Mouse (Mus musculus): ENCODE data around the gene Klra4. TPM values are rescaled to one million over a fixed set of nuclear protein-coding genes. Genes with fewer than 3 reads are reported as not detected.

Klra4 gene
- total RNA-seq, 1 experiment, result not detected

DNA sequence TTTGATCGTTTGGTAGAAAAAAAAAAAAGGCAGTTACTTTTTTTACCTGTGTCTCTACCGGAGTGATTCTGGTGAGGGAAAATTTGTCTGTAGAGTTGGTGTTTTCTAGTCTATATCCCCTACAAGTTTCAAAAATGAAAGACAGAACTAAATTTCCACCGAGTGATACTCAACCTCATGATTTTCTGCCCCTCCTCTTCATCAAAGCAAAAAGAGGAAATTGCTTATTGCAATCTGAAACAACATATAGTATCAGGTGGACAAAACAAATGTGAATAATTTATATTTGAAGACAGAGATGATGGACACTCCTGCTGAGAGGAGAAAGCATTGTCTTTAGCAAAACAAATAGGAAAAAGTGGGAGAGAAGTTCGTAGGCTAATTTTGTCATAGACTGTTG lies 40.2 kb downstream of the Klra4 start, which contains the start of gene Klra6:
Gene Klra6, minus strand, starts transcription at position 101 of the 400 bp plus-strand sequence.
- Histone ChIP-seq H3K27ac (ENCODE audit: insufficient read depth, low read depth, low read length, poor library complexity, severe bottlenecking) (no peak within 1 kb of the TSS), H3K36me3 (ENCODE audit: control insufficient read depth, insufficient read depth, low read length, poor library complexity, severe bottlenecking) (no peaks in the 10 kb centered on the region), H3K4me3 (ENCODE audit: insufficient read depth in 1 of 2, low read depth in 1 of 2, low read length in 2 of 2, poor library complexity in 1 of 2, severe bottlenecking in 1 of 2) (no peak within 1 kb of the TSS), H3K4me1 (ENCODE audit: control insufficient read depth in 2 of 2, insufficient read depth in 2 of 2, low read length in 2 of 2, poor library complexity in 1 of 2) (no peaks in the 10 kb centered on the region), H3K9me3 (ENCODE audit: control insufficient read depth, insufficient read depth, low read depth, low read length) (no peaks in the 10 kb centered on the region), H3K9ac (ENCODE audit: insufficient read depth, low read depth, low read length, poor library complexity, severe bottlenecking) (no peak within 1 kb of the TSS)
- DNase-seq (ENCODE audit: low read depth, low spot score), result no peak
- TF ChIP-seq ZC3H11A (IDR thresholded peaks at IDR 0.05; ENCODE audit: borderline replicate concordance, low read depth, low read length) (no peak), MAFK (IDR thresholded peaks at IDR 0.05; ENCODE audit: insufficient read depth, low read depth, low read length) (no peak), ZNF384 (IDR thresholded peaks at IDR 0.05; ENCODE audit: low read depth, low read length) (no peak), HCFC1 (IDR thresholded peaks at IDR 0.05; ENCODE audit: borderline replicate concordance, insufficient read depth, low read length) (no peak), CHD2 (IDR thresholded peaks at IDR 0.05; ENCODE audit: low read depth, low read length) (no peak)
- in situ Hi-C loops (cut with MboI; ENCODE audit: low sequenced_read_pairs in 2 of 2, unreplicated experiment in 2 of 2), result no loop called here

Other genes starting within 250 kb of the Klra4 start
- gene Gm17631, start 204.6 kb downstream of the Klra4 start, total RNA-seq (2012; rRNA removed), result not detected in 2 replicates
- not detected in 2 replicates for gene Klra17, start 190.6 kb downstream of the Klra4 start, total RNA-seq (2012; rRNA removed)
- not detected in 2 replicates for gene Klra5, start 149.6 kb downstream of the Klra4 start, total RNA-seq (2012; rRNA removed)
- gene Klra6, start 40.3 kb downstream of the Klra4 start, total RNA-seq (2012; rRNA removed), result not detected in 2 replicates
- gene Klra8, start 62.6 kb upstream of the Klra4 start, total RNA-seq (2012; rRNA removed), result not detected in 2 replicates
- gene Klra9, start 125.8 kb upstream of the Klra4 start, total RNA-seq (2012; rRNA removed), result not detected in 2 replicates
- gene Klra7, start 166.1 kb upstream of the Klra4 start, total RNA-seq (2012; rRNA removed), result not detected in 2 replicates
- gene Klra10, start 214.7 kb upstream of the Klra4 start, total RNA-seq (2012; rRNA removed), result not detected in 2 replicates